Mouse (Mus musculus): Measurements from ENCODE around the gene Dlg2.

The Dlg2 gene

DNA sequence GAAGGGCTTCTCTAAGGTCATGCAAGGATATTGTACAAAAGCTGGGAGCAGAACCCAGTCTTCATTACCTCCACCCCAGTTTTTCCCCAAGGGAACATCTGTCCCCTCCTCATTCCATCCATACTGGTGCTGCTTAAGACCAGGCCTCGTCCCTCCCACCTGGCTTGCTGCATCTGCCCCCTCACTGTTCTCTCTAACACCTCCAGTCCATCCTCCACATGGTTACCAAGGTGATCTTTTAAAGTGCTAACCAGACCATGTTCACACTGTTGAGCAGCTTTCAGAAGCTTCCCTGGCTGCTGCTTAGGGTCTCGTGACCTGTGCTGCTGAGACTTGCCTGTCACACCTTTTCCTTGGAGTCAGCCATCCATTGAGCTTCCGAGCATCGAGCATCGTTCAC, 1734.2 kb downstream of the Dlg2 start:
- DNase-seq, result no peak

- DNase-seq, result no peak
Measured at GRCm38 (mm10) chr7:92213751-92214150, 1737.3 kb downstream of the Dlg2 start.

GRCm38 (mm10) chr7:92218171-92218570, 1741.7 kb downstream of the Dlg2 start:
- no peak for DNase-seq

GRCm38 (mm10) chr7:92220619-92221018, 1744.1 kb downstream of the Dlg2 start:
- no peak for DNase-seq

DNA sequence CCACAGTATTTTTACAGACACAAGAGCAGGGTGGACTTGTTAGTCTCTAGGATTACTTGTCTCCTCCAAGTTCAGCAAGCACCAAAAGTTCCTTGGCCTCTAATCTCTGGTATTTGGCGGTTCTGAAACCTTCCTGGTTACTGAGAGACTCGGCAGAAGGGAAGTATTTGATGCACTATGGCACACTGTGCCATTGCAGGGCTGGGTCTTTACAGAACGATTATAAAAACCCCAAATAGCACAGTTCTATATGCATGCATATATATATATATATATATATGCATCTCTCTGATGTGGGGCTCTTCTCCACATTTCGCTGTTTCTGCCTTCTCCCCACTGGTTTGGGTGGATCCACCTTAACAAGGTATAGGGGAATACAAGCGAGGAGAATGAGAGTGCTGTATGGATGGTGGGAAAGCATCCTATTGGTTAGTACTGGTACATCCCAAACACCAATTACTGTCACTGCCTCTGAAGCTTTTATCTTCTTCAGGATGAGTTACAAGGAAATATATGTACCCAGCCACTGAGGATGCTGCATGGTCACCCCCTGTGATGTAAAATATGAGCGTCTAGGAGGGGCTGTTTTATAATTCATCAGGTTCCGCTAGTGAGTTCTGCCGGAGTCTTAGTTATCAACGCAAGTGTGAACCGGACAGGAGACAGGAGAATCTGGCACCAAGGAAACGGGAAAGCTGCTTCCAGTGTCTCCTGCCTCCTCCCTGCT, 1758.2 kb downstream of the Dlg2 start:
- DNase-seq, result peak; percentile 65

DNA sequence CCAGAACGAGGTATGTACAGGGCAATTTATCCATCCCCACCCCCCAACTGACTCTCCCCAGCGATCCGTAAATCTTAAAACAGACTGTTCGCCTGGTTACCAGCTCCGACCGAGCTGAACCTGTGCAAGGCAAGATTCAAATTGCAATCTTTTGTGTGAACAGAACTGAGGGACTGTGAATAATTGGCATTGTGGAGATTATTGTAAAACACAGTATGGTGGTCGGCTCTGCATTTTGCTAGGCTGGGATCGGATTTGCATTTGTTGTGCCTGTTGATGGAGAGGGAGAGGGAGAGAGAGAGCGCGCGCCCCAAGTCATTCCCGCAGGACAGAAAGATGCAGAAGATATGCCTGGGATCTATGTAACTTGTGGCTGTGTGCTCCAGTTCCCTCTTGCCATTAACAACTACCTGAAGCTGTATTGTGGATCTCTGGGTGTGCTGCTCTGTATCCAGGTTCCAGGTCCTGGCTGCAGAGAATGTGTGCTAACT, 1759.1 kb downstream of the Dlg2 start:
- DNase-seq, result peak; percentile 42

GRCm38 (mm10) chr7:92240908-92241307, 1764.4 kb downstream of the Dlg2 start:
- DNase-seq, result peak; percentile 73

- DNase-seq, result no peak
Measured at GRCm38 (mm10) chr7:92247594-92247993, 1771.1 kb downstream of the Dlg2 start.

GRCm38 (mm10) chr7:92248619-92249018, 1772.1 kb downstream of the Dlg2 start:
- no peak for DNase-seq

- DNase-seq, result no peak
Measured at GRCm38 (mm10) chr7:92258148-92258547, 1781.7 kb downstream of the Dlg2 start.

GRCm38 (mm10) chr7:92258701-92259100, 1782.2 kb downstream of the Dlg2 start:
- DNase-seq, result no peak

DNA sequence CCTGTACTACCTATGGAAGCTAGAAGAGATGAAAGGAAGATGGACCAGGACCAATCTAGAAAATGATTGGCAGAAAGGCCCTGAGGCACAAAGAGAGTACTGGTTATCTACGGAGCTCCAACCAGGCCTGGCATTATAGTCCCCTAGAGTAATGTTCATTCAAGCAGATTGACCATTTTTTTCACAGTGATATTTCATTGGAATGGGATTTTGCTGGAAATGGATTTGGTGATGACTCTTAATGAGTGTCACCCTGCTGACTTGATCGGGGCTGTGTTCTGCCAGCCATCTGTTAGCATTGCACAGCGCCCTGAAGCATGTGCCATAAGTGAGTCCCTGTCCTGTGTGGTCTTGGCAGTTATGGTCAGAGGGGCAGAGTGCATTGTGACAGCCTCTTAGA, 1787.9 kb downstream of the Dlg2 start:
- DNase-seq, result peak; percentile 89

- peak; percentile 67 for DNase-seq
Measured at GRCm38 (mm10) chr7:92264964-92265363, 1788.5 kb downstream of the Dlg2 start.

- DNase-seq, result no peak
Measured at GRCm38 (mm10) chr7:92275353-92275752, 1798.9 kb downstream of the Dlg2 start.

GRCm38 (mm10) chr7:92277629-92278028, 1801.2 kb downstream of the Dlg2 start:
- DNase-seq, result no peak

GRCm38 (mm10) chr7:92280925-92281324, 1804.5 kb downstream of the Dlg2 start:
- no peak for DNase-seq

DNA sequence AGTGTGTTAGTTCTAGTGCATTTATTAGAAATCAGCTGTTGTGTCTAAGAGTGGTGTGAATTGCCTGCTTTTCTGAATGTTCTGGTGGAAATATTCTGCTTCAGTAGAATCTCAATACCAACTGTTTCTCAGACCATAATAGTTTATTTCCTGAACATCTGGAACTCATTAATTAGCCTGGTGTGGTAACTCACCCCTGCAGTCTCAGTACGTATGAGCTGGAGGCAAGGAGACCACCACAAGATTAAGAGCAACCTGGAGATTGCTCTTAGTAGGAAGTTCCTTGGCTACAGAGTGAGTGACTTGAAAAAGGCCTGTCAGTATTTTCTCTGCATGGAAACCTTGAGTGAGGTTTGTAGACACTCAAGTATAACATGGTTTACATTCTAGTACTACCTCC, 1810.6 kb downstream of the Dlg2 start:
- no peak for DNase-seq

DNA sequence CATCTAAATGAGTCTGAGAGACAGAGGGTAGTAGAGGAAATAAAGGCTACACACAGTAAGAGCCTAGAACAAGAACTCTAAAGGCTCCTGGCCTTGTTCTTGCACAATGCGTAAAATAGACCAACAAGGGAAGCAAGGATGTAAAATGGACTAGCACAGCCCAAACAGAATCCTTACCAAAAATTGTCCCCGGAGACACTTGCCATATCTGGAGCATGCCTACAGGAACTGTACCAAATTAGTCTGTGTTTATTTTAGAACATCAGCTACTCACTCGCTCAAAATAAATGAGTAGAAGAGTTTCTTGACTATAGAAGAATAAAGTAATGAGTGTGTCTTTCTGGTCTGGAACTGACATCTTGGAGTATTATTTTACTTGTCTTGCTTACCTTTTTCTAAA, 1812.3 kb downstream of the Dlg2 start:
- no peak for DNase-seq

DNA sequence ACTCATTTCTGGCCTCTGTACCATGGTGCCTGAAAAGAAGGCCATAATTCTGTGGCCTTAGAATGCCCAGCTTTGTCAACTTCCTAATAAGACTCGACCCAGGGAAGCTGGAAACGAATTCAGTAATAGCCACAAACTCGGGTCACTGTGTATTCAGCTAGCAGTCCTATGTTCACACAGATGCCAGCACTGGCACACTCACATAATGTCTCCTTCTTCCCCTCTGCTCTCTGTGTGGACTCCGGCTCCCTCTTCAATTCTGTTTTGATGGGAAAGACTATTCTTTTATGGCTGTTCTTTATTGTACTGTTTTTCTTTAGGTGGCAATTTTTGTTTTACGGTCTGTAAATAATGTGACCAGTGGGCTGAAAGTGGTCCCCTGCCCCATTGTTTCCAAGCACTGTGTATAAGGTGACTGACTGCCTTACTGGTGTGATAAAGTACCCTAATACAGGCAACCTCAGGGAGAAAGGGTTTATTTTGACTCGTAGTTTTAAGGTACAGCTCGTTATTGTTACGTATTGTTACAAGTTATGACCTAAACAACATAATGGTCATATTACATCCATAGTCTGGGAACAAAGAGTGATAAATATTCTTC, 1816.5 kb downstream of the Dlg2 start:
- no peak for DNase-seq

- DNase-seq, result peak; percentile 73
Measured at GRCm38 (mm10) chr7:92301046-92301445, 1824.6 kb downstream of the Dlg2 start.

- DNase-seq, result no peak
Measured at GRCm38 (mm10) chr7:92307634-92308033, 1831.2 kb downstream of the Dlg2 start.

DNA sequence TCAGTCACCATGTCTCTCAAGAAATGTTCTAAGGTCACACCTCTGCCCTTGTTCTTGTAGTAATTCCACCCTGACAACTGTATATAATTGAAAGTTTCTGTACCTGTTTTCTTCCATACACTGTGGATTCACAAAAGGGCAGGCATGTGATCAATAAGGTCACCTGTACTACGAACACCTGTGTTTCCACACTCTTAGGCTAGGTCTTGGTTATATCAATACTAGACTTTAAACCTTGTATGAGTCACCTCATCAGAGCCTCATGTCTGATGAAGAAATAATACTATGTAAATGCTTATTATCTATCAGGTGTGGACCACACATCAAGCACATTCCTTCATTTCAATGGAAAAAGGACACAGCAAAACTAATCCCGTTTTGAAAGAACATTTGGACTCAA, 1831.7 kb downstream of the Dlg2 start:
- no peak for DNase-seq

- peak; percentile 93 for DNase-seq
Measured at GRCm38 (mm10) chr7:92316389-92316788, 1839.9 kb downstream of the Dlg2 start.

GRCm38 (mm10) chr7:92319469-92319868, 1843.0 kb downstream of the Dlg2 start:
- peak; percentile 43 for DNase-seq

DNA sequence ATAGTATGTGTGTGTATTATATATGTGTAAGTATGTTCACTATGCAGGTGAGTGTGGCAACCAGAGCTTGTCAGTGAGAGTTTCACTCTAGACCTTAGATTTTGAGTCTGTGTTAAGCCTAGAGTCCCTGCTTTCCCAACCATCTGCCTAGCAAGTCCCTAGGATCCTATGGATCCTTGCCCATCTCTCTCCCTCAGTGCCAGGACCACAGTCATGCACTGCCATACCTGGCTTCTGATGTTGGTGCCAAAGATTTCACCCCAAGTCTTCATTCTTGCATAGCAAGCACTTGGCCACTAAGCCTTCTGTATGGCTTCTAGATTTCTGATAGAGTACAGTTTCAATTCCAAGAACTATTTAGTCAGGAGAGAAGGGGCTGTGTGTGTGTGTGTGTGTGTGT, 1843.7 kb downstream of the Dlg2 start:
- DNase-seq, result peak; percentile 73

Measured in cerebellum, adult 11-12 months (tissue).